Mouse (Mus musculus): Measurements from ENCODE around the gene Vps18. TPM values are rescaled to one million over a fixed set of nuclear protein-coding genes. Genes with fewer than 3 reads are reported as not detected.

Vps18 gene
- 0.22 TPM for polyA plus RNA-seq (2014; fragmentation: Illumina TruSeq; extraction: RNeasy Lipid Tissue Mini Kit (QIAGEN cat#74804); ENCODE audit: low read depth, low replicate concordance)

GRCm38 (mm10) chr2:119288270-119288882, at the start of gene Vps18:
Vps18 (plus strand) TSS chr2:119288740.

GRCm38 (mm10) chr2:119270643-119271331, 17.8 kb upstream of the Vps18 start, which contains the start of gene Rhov:
Rhov (minus strand) TSS chr2:119271272.

GRCm38 (mm10) chr2:119325568-119326143, 37.1 kb downstream of the Vps18 start, which contains the start of gene Dll4:
Dll4 (plus strand) TSS chr2:119325784.

Other genes starting within 250 kb of the Vps18 start
- gene Knl1, start 241.6 kb upstream of the Vps18 start, polyA plus RNA-seq (2014; fragmentation: Illumina TruSeq; extraction: RNeasy Lipid Tissue Mini Kit (QIAGEN cat#74804); ENCODE audit: low read depth, low replicate concordance) = 9.7 TPM
- gene Rad51, start 175.9 kb upstream of the Vps18 start, polyA plus RNA-seq (2014; fragmentation: Illumina TruSeq; extraction: RNeasy Lipid Tissue Mini Kit (QIAGEN cat#74804); ENCODE audit: low read depth, low replicate concordance) = 8.2 TPM
- 47.9 TPM for gene Rmdn3, start 131.7 kb upstream of the Vps18 start, polyA plus RNA-seq (2014; fragmentation: Illumina TruSeq; extraction: RNeasy Lipid Tissue Mini Kit (QIAGEN cat#74804); ENCODE audit: low read depth, low replicate concordance)
- not detected for gene Gchfr, start 121.0 kb upstream of the Vps18 start, polyA plus RNA-seq (2014; fragmentation: Illumina TruSeq; extraction: RNeasy Lipid Tissue Mini Kit (QIAGEN cat#74804); ENCODE audit: low read depth, low replicate concordance)
- 1.6 TPM for gene Gm14137, start 114.2 kb upstream of the Vps18 start, polyA plus RNA-seq (2014; fragmentation: Illumina TruSeq; extraction: RNeasy Lipid Tissue Mini Kit (QIAGEN cat#74804); ENCODE audit: low read depth, low replicate concordance)
- 5.5 TPM for gene Zfyve19, start 80.1 kb upstream of the Vps18 start, polyA plus RNA-seq (2014; fragmentation: Illumina TruSeq; extraction: RNeasy Lipid Tissue Mini Kit (QIAGEN cat#74804); ENCODE audit: low read depth, low replicate concordance)
- 0.79 TPM for gene Dnajc17, start 79.9 kb upstream of the Vps18 start, polyA plus RNA-seq (2014; fragmentation: Illumina TruSeq; extraction: RNeasy Lipid Tissue Mini Kit (QIAGEN cat#74804); ENCODE audit: low read depth, low replicate concordance)
- 62.5 TPM for gene Ppp1r14d, start 58.8 kb upstream of the Vps18 start, polyA plus RNA-seq (2014; fragmentation: Illumina TruSeq; extraction: RNeasy Lipid Tissue Mini Kit (QIAGEN cat#74804); ENCODE audit: low read depth, low replicate concordance)
- gene Spint1, start 51.4 kb upstream of the Vps18 start, polyA plus RNA-seq (2014; fragmentation: Illumina TruSeq; extraction: RNeasy Lipid Tissue Mini Kit (QIAGEN cat#74804); ENCODE audit: low read depth, low replicate concordance) = 50.8 TPM
- gene Rhov, start 17.5 kb upstream of the Vps18 start, polyA plus RNA-seq (2014; fragmentation: Illumina TruSeq; extraction: RNeasy Lipid Tissue Mini Kit (QIAGEN cat#74804); ENCODE audit: low read depth, low replicate concordance) = not detected
- 0.76 TPM for gene Dll4, start 37.0 kb downstream of the Vps18 start, polyA plus RNA-seq (2014; fragmentation: Illumina TruSeq; extraction: RNeasy Lipid Tissue Mini Kit (QIAGEN cat#74804); ENCODE audit: low read depth, low replicate concordance)
- gene Chac1, start 62.5 kb downstream of the Vps18 start, polyA plus RNA-seq (2014; fragmentation: Illumina TruSeq; extraction: RNeasy Lipid Tissue Mini Kit (QIAGEN cat#74804); ENCODE audit: low read depth, low replicate concordance) = 0.54 TPM
- gene Ino80, start 188.9 kb downstream of the Vps18 start, polyA plus RNA-seq (2014; fragmentation: Illumina TruSeq; extraction: RNeasy Lipid Tissue Mini Kit (QIAGEN cat#74804); ENCODE audit: low read depth, low replicate concordance) = 26.8 TPM

All from sigmoid colon, adult 10 weeks (tissue).